Mouse (Mus musculus) testis, adult 2 months (tissue): ENCODE results near the gene Usp28.

Experiments used
- CTCF ChIP-seq: fragments of 200-500 bp; IDR thresholded peaks from 2 replicates; pipeline ENCODE4 v1.5.1; 2012; ENCODE audit warnings: low read depth, mild to moderate bottlenecking, inconsistent platforms, low read length, moderate library complexity; ENCODE audit not compliant: control insufficient read depth, insufficient read depth, insufficient replicate concordance
- POLR2A ChIP-seq: fragments of 200-500 bp; IDR thresholded peaks from 2 replicates; pipeline ENCODE4 v1.6.1; 2012; ENCODE audit warnings: low read depth, mild to moderate bottlenecking, inconsistent platforms, low read length, moderate library complexity; ENCODE audit not compliant: control insufficient read depth

GRCm38 (mm10) chr9:49051349-49051748 is 66.2 kb downstream of the Usp28 start:
- peak; percentile 44; the same call in 1 of the 2 replicates for TF ChIP-seq CTCF
- TF ChIP-seq POLR2A: no peak
